Mouse (Mus musculus) frontal cortex, postnatal 25 days (tissue): ENCODE results near the gene Snapc2.
"Not testable (repeated sequence)": the region's sequence is repeated elsewhere in the genome, so short reads cannot be mapped to it uniquely, and the experiment has no call there.

Source experiments
- DNase-seq, 2 experiments: peaks; one replicate each; pipeline ENCODE4 v3.0.0; 2022; ENCODE audit warnings: low spot score in 2 of 2

Snapc2 gene

GRCm38 (mm10) chr8:4237814-4238433, 15.0 kb upstream of the Snapc2 start:
- DNase-seq: no peak

GRCm38 (mm10) chr8:4238434-4239192, 14.3 kb upstream of the Snapc2 start, which contains the start of the genes Map2k7 and Gm49320:
TSS of gene Map2k7 (plus strand) at chr8:4238740.
TSS of gene Gm49320 (plus strand) at chr8:4238865.
- DNase-seq: peak; percentile 100

- no peak for DNase-seq
These were observed 13.5 kb upstream of the Snapc2 start for GRCm38 (mm10) chr8:4239193-4239890.

- no peak for DNase-seq
These were observed 7.8 kb upstream of the Snapc2 start for GRCm38 (mm10) chr8:4245061-4245460.

- DNase-seq: peak in 1 of 2 experiments; percentile 3
These were observed 7.1 kb upstream of the Snapc2 start for GRCm38 (mm10) chr8:4245737-4246136.

GRCm38 (mm10) chr8:4247241-4247640, 5.6 kb upstream of the Snapc2 start:
- DNase-seq: no peak

GRCm38 (mm10) chr8:4247951-4248540, 4.8 kb upstream of the Snapc2 start, which contains the start of gene Tgfbr3l:
TSS of gene Tgfbr3l (plus strand) at chr8:4248214.
- peak in 1 of 2 experiments; percentile 3 for DNase-seq

- peak in 1 of 2 experiments; percentile 23 for DNase-seq
These were observed 3.7 kb upstream of the Snapc2 start for GRCm38 (mm10) chr8:4249213-4249612.

GRCm38 (mm10) chr8:4250306-4250970, 2.4 kb upstream of the Snapc2 start:
- DNase-seq: peak; percentile 75 to 86

GRCm38 (mm10) chr8:4252116-4252760, 642 bp upstream of the Snapc2 start:
- DNase-seq: no peak

GRCm38 (mm10) chr8:4254001-4254400, 1.1 kb downstream of the Snapc2 start:
- DNase-seq: no peak

GRCm38 (mm10) chr8:4255471-4255870, 2.6 kb downstream of the Snapc2 start:
- DNase-seq: not testable (repeated sequence)

- DNase-seq: peak; percentile 54 to 77
These were observed 4.0 kb downstream of the Snapc2 start for GRCm38 (mm10) chr8:4256911-4257310.

GRCm38 (mm10) chr8:4257350-4257749, 4.5 kb downstream of the Snapc2 start:
- DNase-seq: no peak

- peak; percentile 77 to 79 for DNase-seq
These were observed 5.4 kb downstream of the Snapc2 start for GRCm38 (mm10) chr8:4258233-4258632.

- DNase-seq: peak in 1 of 2 experiments; percentile 45
These were observed 5.8 kb downstream of the Snapc2 start for GRCm38 (mm10) chr8:4258678-4259077.

- DNase-seq: peak; percentile 76 to 87
These were observed 6.4 kb downstream of the Snapc2 start, which contains the start of gene Ctxn1 for GRCm38 (mm10) chr8:4259125-4259804. TSS of gene Ctxn1 (minus strand) at chr8:4259274.

- DNase-seq: no peak
These were observed 6.9 kb downstream of the Snapc2 start for GRCm38 (mm10) chr8:4259805-4260170.

- no peak for DNase-seq
These were observed 10.4 kb downstream of the Snapc2 start for GRCm38 (mm10) chr8:4263105-4263791.
